Mouse (Mus musculus) T-cell, adult 2 months (primary cell): ENCODE data around the gene Colec11.

Experiments
- DNase-seq: peaks from one replicate; pipeline ENCODE4 v3.0.0; 2022; ENCODE audit warnings: low spot score

Gene Colec11

DNA sequence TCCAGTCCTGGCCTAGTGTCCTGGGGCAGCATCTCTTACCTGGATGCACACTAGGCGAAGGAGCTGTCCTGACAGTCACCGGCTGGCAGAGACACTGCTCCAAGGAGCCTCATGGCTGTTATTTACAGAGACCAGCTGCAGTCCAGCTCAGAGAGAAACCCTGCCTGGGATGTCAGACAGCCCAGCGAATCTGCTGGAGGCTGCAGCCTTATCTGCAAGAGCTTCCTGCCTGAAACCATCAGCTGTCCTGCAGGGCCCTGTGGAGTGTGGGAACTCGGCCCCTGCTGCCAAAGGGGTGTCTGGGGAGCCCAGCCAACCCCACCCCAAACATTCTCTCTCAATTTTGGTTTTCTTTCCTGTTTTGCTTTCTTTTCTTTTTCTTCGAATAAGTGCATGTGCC lies at the start of gene Colec11:
Colec11 (minus strand) TSS at position 183 of the 400 bp plus-strand sequence.
- DNase-seq, result no peak

DNA sequence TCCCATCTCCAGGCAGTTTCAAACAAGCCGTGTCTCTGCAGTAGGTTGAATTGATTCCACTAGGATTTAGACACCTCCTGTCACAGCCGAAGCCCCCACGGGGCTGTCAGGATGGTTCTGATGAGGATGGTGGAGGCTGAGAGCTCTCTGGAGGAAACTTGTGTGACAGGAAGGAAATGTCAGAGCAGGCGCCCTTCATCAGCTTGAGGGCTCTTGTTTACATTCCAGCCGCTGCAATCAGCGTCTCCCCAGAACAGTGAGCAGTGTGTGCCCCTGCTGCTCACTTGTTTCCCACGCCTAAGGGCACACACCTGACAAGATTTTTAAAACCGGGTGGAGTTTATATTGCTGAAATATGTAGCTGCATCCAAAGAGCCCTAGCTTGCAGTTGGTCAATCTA lies 44.1 kb upstream of the Colec11 start:
- no peak for DNase-seq

GRCm38 (mm10) chr12:28666734-28667133 lies 43.6 kb upstream of the Colec11 start:
- no peak for DNase-seq

DNA sequence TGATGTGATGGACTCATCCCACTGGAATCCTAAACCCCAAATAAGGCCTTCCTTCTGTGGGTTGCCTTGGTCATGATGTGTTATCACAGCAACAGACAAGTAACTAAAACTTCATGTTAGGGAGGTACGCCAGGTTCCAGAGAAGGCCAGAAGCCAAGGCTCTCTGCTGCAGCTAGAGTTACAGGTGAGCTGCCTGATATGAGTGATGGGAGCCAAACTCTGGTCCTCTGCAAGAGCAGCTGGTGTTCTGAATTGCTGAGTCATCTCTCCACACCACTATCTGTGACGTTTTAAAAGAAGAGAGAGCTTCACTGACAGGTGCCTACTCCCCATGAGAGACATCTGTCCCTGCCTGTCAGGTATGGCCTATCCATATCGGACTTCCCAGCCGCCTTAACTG lies 39.5 kb upstream of the Colec11 start:
- DNase-seq, result no peak

DNA sequence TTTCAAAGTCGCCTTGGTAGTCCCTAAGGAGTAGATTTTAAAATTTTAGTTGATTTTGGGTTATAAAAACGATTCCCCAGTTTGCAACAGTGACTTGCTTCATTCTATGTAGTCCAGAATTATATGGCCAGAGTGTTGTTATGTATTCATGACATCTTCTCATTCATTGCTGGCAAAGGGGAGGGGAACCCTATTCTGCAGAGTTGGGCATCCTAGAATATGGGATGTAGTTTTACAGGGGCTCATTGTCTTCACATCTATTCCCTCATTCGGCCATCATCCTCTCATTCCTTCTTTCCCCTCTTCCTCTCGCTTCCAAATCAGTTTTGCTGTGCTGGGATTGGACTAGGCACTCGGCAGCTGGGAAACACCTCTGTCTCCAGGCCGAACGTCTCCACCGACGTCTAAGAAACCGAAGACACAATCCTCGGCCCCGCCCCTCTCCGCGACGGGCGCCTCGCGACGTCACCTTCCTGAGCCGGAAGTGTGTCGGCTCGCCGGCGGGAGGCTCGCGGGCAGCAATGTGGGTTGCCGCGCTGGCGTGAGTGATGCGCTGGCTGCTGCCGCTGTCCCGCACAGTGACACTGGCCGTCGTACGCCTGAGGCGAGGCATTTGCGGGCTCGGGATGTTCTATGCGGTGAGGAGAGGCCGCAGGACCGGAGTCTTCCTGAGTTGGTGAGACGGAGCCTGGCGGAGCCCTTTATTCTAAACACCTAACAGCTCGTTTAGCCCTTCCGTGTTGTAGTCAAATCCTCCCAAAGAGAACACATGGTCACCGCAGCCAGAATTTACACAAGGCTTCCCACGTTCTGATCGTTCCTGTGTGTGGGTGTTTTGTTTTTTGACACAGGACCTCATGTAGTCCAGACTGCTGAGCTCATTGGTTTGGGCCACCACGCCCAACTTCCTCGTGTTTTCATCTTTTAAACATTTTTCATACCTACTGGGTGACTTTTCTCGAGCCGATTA lies 26.2 kb upstream of the Colec11 start, which contains the start of gene Rnaseh1:
Rnaseh1 (plus strand) TSS at position 462 of the 970 bp plus-strand sequence.
- DNase-seq, result peak; percentile 90

- no peak for DNase-seq
These were observed 15.6 kb upstream of the Colec11 start for GRCm38 (mm10) chr12:28638778-28639177.

- DNase-seq, result no peak
These were observed 13.4 kb upstream of the Colec11 start for GRCm38 (mm10) chr12:28636543-28636942.

DNA sequence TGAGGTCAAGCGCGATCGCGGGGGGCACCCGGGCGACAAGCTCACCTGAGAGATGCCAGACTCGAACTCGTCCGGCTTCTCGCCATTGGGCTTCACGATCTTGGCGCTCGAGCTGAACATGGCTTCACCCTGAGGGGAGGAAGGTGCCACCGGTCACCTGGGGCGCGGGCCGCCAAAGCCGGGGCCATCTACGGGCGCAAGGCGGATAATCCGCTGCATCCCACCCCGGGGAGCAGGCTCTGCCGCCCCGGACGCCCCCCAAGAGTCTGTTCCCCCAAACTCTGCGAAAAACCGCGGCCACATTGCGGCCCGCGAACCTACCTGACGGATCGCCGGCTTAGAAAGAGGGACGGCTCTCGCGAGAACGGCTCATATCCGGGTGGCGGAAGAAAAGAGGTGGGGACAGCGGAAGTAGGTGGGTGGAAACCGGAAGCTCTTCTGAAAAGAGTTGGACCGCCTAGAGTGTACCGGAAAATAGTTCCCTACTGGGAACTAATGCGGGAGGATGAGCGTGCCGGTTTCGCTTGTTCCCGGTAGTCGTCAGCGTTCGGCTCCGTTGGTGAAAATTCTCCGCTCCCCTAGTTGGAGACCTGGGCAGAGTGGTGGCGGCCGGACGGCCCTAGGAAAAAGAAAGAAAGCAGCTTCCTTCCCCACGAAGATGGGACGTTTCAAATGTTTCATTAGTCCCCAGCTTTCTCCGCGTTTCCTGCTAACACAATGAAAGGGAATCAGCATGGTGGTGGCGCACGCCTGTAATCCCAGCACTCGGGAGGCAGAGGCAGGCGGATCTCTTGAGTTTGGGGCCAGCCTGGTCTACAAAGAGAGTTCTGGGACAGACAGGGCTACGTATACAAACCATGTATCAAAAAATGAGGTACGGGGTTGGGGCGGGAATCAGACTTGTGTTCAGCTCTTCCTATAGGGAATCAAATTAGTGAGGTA lies 12.6 kb upstream of the Colec11 start, which contains the start of gene Rps7:
Rps7 (minus strand) TSS at position 419 of the 942 bp plus-strand sequence.
- DNase-seq, result peak; percentile 93

- DNase-seq, result no peak
These were observed 11.9 kb upstream of the Colec11 start for GRCm38 (mm10) chr12:28635058-28635534.

GRCm38 (mm10) chr12:28628436-28628835 lies 5.3 kb upstream of the Colec11 start:
- no peak for DNase-seq

GRCm38 (mm10) chr12:28627092-28627491 lies 3.9 kb upstream of the Colec11 start:
- no peak for DNase-seq

GRCm38 (mm10) chr12:28625407-28625806 lies 2.2 kb upstream of the Colec11 start:
- DNase-seq, result no peak

DNA sequence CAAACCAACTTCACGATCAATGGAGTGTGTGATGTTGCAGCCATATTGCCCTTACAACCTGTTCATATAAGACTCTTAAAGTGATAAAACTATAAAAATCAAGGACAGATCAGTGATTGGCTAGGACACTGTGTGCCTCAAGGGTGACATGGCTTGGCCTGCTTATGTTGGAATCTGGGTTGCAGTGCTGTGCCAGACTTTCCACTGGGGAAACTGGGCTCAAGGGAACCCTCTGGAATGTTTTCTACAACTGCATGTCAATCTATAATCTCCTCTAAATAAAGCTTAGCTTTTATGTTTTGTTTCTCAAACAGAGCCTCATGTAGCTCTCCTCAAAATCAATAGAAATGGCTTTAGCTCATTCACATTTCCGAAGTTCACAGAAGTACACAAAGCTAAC lies 1.1 kb upstream of the Colec11 start:
- DNase-seq, result no peak

GRCm38 (mm10) chr12:28622641-28623040 lies 536 bp downstream of the Colec11 start:
- no peak for DNase-seq

DNA sequence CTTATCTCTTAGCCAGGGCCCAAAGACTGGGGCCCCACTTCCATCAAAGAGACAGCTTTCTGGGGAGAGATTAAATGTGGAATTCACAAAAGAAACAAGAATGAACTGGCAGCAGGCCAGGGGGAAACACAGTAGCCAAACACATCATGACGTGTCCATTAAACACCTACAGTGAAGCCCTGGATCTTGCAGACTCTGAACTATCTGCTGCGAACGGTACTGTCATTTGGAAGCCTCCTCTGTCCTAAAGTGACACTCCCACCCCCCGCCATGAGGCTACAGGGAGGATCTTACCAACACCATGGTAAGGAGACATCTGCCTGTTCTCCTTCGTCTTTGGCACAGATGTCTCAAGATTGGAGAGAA lies 1.0 kb downstream of the Colec11 start:
- no peak for DNase-seq

DNA sequence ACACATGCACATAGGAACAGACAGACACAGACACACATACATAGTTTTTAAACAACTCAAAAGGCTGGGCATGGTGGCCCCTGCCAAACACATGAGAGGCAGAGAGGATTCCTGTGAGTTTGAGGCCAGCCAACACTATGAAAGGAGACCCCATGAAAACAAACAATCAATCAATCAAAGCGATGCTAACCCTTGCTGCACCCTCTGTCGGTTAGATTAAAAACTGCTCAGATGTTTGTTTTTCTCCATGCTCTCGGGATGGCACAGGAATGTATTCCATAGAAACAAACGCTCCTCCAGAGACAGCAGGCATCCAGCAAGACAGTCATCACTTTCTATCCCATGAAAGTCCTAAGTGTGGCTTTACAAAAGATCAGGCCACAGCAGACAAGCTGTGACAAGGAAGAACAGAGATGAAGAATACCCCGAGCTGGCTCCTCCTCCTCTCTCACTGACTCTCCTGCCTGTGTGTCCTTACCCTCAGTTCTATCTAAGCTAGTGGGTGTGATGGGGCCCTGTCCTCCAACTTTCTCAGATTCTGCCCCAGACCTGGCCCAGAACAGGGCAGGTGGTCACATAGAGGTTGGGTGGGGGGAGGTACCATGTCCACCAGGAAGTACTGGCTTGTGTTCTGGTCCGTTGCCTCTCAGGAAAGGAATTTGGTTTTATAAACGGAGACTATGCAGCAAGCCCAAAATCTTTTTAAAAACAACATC lies 1.6 kb downstream of the Colec11 start:
- DNase-seq, result no peak

GRCm38 (mm10) chr12:28617297-28617696 lies 5.9 kb downstream of the Colec11 start:
- no peak for DNase-seq

DNA sequence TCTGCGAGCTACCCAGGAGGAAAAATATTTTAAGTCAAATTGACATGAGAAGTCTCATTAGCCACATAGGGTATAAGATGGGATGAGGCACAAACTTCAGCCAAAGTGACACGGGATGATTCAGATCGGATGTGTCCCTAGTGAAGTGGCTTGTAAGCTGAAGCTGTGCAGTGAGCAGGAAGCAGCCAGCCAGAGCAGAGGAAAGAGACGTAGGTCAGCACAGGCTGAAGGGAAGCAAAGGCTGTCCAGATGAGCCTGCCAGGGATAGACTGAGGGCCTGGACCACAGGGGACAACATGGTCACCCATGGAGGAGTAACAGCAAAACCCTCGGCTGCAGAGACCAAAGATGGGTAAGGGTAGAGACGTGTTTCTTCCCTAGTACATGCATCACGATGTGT lies 8.8 kb downstream of the Colec11 start:
- no peak for DNase-seq

DNA sequence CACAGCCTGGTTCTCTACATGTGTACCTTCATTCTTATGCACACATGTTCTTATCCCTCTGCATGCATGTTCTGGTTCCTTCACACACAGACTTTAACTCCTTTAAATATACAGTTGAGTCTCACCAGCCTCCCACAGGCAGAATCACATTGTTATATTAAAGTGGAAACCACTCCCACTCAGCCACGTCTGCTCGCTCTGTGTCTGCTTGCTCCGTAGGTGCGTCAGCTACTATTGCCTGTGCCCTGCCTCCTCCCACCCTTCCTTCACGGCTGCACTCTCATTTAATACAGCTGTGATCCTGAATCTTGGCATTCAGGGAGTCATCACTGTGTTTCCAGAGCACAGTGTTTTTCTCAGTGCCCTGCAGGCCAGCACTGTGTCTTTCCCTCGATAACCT lies 10.8 kb downstream of the Colec11 start:
- no peak for DNase-seq

DNA sequence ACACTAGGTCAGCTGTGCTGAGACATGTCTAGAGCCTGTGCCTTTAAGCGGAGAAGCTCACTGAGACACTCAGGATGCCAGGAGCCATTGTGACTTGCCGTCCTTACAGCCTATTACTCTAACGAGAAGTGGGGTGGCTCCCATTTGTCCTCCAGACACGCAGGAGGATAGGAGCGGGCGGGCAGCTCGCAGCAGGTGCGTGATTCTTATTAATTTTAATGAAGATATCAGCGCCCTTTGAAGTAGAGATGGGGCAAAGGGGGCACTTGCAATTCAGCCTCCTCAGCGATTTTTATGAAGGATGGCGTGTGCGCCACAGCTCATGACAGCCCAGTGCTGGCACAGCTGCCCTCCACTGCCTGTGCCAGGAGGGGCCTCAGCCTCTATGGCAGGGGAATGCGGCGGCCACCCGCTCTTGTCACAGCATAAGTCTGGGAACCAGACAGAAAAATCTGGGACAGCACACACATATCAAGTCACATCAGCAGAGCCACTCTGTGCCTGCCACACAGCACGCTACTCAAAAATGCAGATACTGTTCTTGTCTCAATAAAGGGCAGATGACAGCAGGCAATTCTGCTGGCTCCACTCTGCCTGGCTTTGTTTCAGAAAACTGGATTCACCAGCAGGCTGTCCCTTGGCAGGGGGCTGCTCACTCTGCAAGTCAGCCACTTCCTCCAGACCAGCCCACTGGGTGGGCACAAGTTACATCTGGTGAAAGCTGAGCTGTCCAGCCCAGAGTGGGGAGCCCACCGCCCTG lies 15.5 kb downstream of the Colec11 start:
- no peak for DNase-seq

GRCm38 (mm10) chr12:28603494-28603893 lies 19.7 kb downstream of the Colec11 start:
- no peak for DNase-seq
